Mouse (Mus musculus) spleen, adult 2 months (tissue): ENCODE results near the gene Ugt1a7c.

Experiments
- CTCF ChIP-seq: fragments of 200-500 bp; IDR thresholded peaks from 2 replicates; pipeline ENCODE4 v1.5.1; 2011; ENCODE audit warnings: mild to moderate bottlenecking, inconsistent platforms; ENCODE audit not compliant: insufficient read depth, insufficient read length, insufficient replicate concordance; ENCODE audit errors: extremely low read depth
- POLR2A ChIP-seq: fragments of 200-500 bp; IDR thresholded peaks from 2 replicates; pipeline ENCODE4 v1.6.1; 2011; ENCODE audit warnings: low read depth, low read length, inconsistent platforms

DNA sequence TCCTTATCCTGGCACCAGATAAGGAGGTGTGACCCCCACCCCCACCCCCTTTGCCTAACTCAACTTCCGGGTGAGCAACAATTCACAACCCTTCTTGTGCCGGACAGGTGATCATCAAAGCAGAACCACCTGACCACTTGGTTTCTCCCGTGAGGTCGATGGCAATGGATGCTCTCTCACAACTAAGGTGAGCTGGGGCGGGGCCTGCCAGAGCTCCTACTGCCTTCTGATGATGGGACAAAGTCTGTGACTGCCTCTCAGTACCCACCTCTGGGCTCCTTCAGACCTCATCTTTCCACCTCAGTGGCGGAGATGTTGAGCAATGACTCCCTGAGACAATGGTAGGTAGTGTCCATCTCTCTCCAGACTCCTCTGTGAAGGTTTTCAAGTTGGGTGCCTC is 151.0 kb downstream of the Ugt1a7c start:
- TF ChIP-seq CTCF (no peak), POLR2A (no peak)
